Mouse (Mus musculus) brain, embryonic 14.5 days (tissue): ENCODE results near the gene Crisp2.

Source experiments
- CTCF ChIP-seq: fragments of 200-500 bp; IDR thresholded peaks from 2 replicates; pipeline ENCODE4 v1.5.1; 2012; ENCODE audit warnings: inconsistent platforms, mild to moderate bottlenecking, moderate library complexity, borderline replicate concordance; ENCODE audit not compliant: insufficient read depth, insufficient read length; ENCODE audit errors: extremely low read depth
- POLR2A ChIP-seq: fragments of 200-500 bp; IDR thresholded peaks from 2 replicates; pipeline ENCODE4 v1.6.1; 2012; ENCODE audit warnings: mild to moderate bottlenecking, inconsistent platforms, borderline replicate concordance; ENCODE audit not compliant: poor library complexity, insufficient read depth, insufficient read length, severe bottlenecking; ENCODE audit errors: extremely low read depth

DNA sequence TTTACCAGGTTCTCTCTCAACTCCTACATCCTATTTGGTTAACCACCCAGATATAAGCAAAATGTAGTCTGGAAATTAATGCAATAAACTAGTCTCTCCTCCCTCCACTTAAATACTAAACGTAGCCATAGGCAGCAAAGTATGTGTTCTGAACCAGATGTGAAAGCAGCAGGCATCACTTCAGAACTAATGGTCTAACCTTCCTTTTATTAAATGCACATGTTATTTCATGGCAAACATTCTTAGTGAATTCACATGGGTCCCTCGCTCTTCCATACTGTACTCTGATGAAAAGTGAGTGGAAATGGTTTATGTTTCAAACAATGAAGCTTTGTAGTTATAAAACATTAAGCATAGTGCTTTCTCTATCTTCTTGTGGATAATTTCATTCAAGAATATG is 75.5 kb downstream of the Crisp2 start:
- no peak for TF ChIP-seq CTCF
- no peak for TF ChIP-seq POLR2A
